Mouse (Mus musculus) right cerebral cortex, adult 18-20 months (tissue): ENCODE data around the gene Jmjd6.

Experiments used
- DNase-seq: peaks from one replicate; pipeline ENCODE4 v3.0.0; 2022; ENCODE audit warnings: mixed read lengths

Jmjd6 gene

GRCm38 (mm10) chr11:116843261-116844233, at the start of gene Jmjd6, which contains the start of gene Mettl23:
Gene Jmjd6 (minus strand): TSS chr11:116843449.
Gene Mettl23 (plus strand): TSS chr11:116843278.
- DNase-seq, result peak; percentile 99

DNA sequence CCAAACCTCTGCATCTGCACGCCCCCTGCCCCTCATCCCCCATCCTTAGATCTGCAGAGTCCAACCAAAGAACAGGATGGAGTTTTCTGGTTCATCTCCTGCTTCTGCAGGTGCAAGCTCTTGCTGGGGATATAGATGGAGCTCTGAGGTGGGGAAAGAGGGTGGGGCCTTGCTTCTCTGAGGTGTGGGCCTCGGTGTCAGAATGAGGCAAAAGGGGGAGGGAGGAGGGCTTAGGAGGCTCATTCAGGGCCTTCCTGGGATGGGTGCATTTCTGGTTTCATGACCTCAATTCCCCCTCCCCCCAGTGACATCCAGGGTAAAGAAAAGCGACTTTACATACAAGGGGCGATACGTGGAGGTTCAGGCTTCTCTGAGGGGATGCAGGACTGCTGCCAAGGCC, 43.9 kb upstream of the Jmjd6 start:
- DNase-seq, result no peak

GRCm38 (mm10) chr11:116885275-116886151, 42.3 kb upstream of the Jmjd6 start:
- DNase-seq, result peak; percentile 80

GRCm38 (mm10) chr11:116884061-116884460, 40.8 kb upstream of the Jmjd6 start:
- DNase-seq, result no peak

GRCm38 (mm10) chr11:116882446-116882845, 39.2 kb upstream of the Jmjd6 start:
- DNase-seq, result no peak

DNA sequence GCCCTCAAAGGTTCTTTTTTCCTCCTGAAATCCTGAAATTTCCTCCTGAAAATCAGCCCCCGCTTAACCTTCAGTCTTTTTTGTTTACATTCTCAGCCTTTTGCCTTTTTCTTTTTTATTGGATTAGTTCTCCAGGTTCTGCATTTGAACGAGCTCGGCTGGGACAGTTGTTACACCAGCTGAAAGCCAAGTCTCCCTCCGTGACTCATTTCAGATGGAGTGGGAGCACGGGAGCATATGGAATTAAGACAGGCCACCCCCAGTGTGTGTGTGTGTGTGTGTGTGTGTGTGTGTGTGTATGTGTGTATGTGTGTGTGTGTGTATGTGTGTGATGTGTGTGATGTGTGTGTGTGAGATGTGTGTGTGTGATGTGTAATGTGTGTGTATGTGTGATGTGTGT, 38.2 kb upstream of the Jmjd6 start:
- peak; percentile 54 for DNase-seq

DNA sequence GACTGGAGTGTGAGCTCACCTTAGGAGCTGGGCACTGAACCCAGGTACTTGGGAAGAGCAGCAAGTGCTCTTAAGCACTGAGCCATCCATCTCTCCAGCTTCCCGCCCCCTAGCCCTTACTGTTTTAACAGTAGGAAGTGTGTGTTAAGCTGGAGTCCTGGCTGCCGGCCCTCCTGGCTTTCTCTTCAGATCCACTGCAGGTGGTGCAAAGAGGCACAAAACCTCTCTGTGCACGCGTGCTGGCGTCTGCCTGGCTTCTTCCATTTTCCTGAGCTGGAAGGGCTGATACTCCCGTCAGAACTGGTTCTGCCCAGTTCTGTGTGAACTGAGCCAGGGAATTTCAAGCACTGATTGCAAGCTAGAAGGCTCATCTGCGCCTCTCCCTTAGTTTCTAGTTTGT, 37.6 kb upstream of the Jmjd6 start:
- peak; percentile 32 for DNase-seq

GRCm38 (mm10) chr11:116878454-116878853, 35.2 kb upstream of the Jmjd6 start:
- no peak for DNase-seq

GRCm38 (mm10) chr11:116873987-116874386, 30.7 kb upstream of the Jmjd6 start:
- DNase-seq, result peak; percentile 66

DNA sequence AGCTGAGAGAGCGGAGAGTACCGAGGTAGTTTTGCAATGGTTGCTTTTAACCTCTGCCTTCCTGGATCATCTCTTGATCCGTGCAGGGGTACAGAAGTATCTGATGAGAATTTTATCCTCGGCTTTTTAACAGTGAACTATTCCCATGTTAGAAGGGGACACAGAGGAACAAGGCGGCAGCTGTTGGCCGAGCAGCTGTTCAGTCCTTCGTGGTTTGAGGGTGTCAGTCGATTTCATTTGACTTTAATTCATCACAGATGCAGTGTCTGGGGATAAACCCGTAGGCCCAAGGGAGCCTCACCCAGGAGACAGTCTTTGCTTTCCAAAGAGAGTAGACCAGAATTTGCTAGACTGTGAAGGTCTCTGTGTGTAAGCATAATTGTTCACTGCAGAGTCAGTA, 28.3 kb upstream of the Jmjd6 start:
- DNase-seq, result no peak

- no peak for DNase-seq
Measured at GRCm38 (mm10) chr11:116869641-116870040, 26.4 kb upstream of the Jmjd6 start.

- DNase-seq, result no peak
Measured at GRCm38 (mm10) chr11:116869223-116869622, 26.0 kb upstream of the Jmjd6 start.

- DNase-seq, result peak; percentile 32
Measured at GRCm38 (mm10) chr11:116868129-116868528, 24.9 kb upstream of the Jmjd6 start.

GRCm38 (mm10) chr11:116865945-116866585, 22.8 kb upstream of the Jmjd6 start:
- DNase-seq, result no peak

GRCm38 (mm10) chr11:116864444-116864843, 21.2 kb upstream of the Jmjd6 start:
- no peak for DNase-seq

DNA sequence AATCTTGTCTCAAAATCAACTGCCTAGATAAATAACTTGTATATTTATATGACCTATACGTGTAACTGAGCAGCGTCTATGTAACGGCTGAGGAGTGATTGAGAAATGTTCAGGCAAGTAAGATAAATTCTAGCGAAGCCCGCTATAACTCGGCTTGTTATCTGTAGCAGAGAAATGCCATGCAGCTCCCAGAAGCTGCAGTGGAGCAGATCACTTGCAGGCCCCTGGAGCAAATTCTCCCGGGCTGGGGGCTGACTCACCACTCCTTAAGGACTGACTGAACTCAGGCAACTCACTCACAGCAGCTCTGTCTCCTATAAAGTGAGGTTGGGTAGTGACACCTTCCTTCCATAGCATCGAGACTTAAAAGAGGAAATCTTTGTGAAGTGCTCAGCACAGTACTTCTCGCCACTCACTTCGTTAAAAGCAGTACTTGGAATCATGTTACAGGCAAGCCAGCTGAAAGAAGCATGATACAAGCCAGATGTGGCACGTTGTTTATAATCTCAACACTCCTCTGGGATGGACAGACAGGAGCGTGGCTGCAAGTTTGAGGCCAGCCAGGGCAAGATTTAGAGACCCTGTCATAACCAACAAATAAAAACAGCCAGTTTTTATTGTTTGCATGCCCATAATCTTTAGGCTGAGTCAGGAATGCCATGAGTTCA, 14.1 kb upstream of the Jmjd6 start:
- DNase-seq, result no peak

- DNase-seq, result no peak
Measured at GRCm38 (mm10) chr11:116854279-116854678, 11.0 kb upstream of the Jmjd6 start.

DNA sequence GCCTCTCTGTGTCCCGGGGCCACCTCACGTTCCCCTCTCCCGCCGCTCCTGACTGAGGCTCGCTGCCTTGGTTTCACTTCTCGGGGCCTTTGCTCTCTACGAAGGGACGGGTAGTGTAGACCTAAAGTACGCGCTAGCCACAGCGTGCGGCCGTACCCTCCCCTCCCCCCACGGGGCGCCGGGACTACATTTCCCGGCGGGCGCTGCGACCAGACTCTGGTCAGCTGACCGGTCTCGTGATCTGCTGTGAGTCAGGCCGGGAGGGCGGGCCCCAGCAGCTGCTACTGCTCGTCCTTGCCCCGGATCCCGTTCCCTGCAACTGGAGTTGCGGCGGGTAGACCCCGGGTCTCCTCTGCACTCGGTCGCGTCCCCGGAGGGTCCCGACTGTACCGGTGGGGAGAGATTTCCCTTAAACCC, 10.3 kb upstream of the Jmjd6 start:
- peak; percentile 97 for DNase-seq

GRCm38 (mm10) chr11:116852891-116853511, 9.8 kb upstream of the Jmjd6 start, which contains the start of gene Srsf2:
Gene Srsf2 (minus strand): TSS chr11:116853094.
- peak; percentile 97 for DNase-seq

GRCm38 (mm10) chr11:116852291-116852890, 9.1 kb upstream of the Jmjd6 start, which contains the start of gene Mfsd11:
Gene Mfsd11 (plus strand): TSS chr11:116852440.
- DNase-seq, result peak; percentile 86
